Mouse (Mus musculus) naive thymus-derived CD4-positive, alpha-beta T cell, adult 5 months (primary cell): ENCODE data around the gene Zdbf2. TPM values are rescaled to one million over a fixed set of nuclear protein-coding genes. Genes with fewer than 3 reads are reported as not detected.

Experiments
- polyA plus RNA-seq: library from polyadenylated mRNA; unstranded; fragments of 100-300 nt; shearing (Covaris generic); gene quantifications from one replicate; pipeline ENCODE4 v1.2.1, GENCODE M21; 2017

Zdbf2 gene
- 0.09 TPM for polyA plus RNA-seq

GRCm38 (mm10) chr1:63272741-63273338 is at the start of gene Zdbf2:
Gene Zdbf2, plus strand, starts transcription at chr1:63273265.

Other genes starting within 250 kb of the Zdbf2 start
- 26.0 TPM for gene Ino80d, start 158.6 kb upstream of the Zdbf2 start, polyA plus RNA-seq
- gene Eef1b2, start 96.4 kb upstream of the Zdbf2 start, polyA plus RNA-seq: 535 TPM
- gene Ndufs1, start 96.4 kb upstream of the Zdbf2 start, polyA plus RNA-seq: 91.9 TPM
- gene Gpr1, start 58.7 kb upstream of the Zdbf2 start, polyA plus RNA-seq: not detected
- gene Adam23, start 172.6 kb downstream of the Zdbf2 start, polyA plus RNA-seq: not detected